In genomic region chr2:28036788-28037187, GRCm38 (mm10) we compare ENCODE assay signal across 32 mouse cellular contexts. TPM values are rescaled to one million over a fixed set of nuclear protein-coding genes. Genes with fewer than 3 reads are reported as not detected.
DNase-seq lines count a peak whose midpoint lies in the region; ATAC-seq and TF ChIP-seq lines count a peak whose summit lies in the region.
"Had no signal": no experiment of that assay in that cellular context is flagged by ENCODE, and none has a peak within 500 bp of the region (broad histone marks: within the 10 kb centered on the region; RNA-seq: fewer than 3 reads in every experiment).

No protein-coding gene starts in this region.

- no peaks in the 10 kb centered on the region for H3K27me3 ChIP-seq in heart, embryonic 10.5 days (ENCODE audit: insufficient read depth, poor library complexity, severe bottlenecking)
- H3K27me3 ChIP-seq in lung, embryonic 15.5 days, result no peaks in the 10 kb centered on the region
- no peaks in the 10 kb centered on the region for H3K27me3 ChIP-seq in hindbrain, postnatal 0 days (ENCODE audit: insufficient read depth, low read length)
- H3K27me3 ChIP-seq: embryonic facial prominence, embryonic 15.5 days; forebrain, embryonic 13.5 days; heart, embryonic 15.5 days; hindbrain, embryonic 12.5 days; limb, embryonic 15.5 days; midbrain, embryonic 15.5 days had no signal

- no peak overlapping the region for H3K4me3 ChIP-seq in heart, embryonic 10.5 days
- no peak overlapping the region for H3K4me3 ChIP-seq in lung, embryonic 15.5 days
- no peak overlapping the region for H3K4me3 ChIP-seq in hindbrain, postnatal 0 days (ENCODE audit: low read length)
- H3K4me3 ChIP-seq: embryonic facial prominence, embryonic 15.5 days; forebrain, embryonic 13.5 days; heart, embryonic 15.5 days; hindbrain, embryonic 12.5 days; limb, embryonic 15.5 days; midbrain, embryonic 10.5 days; midbrain, embryonic 15.5 days; neural tube, embryonic 12.5 days had no signal

- H3K4me2 ChIP-seq in lung, embryonic 15.5 days, result no peak overlapping the region
- H3K4me2 ChIP-seq in hindbrain, postnatal 0 days (ENCODE audit: low read depth, low read length), result no peak overlapping the region
- H3K4me2 ChIP-seq: embryonic facial prominence, embryonic 15.5 days; forebrain, embryonic 13.5 days; heart, embryonic 15.5 days; hindbrain, embryonic 12.5 days; limb, embryonic 15.5 days; lung, embryonic 14.5 days; midbrain, embryonic 15.5 days; neural tube, embryonic 12.5 days had no signal

- TF ChIP-seq CTCF in hindbrain, postnatal 0 days (IDR thresholded peaks at IDR 0.05; ENCODE audit: low read depth), result no peak

- H3K27ac ChIP-seq in heart, embryonic 10.5 days, result 0 out of 2 replicates have a peak overlapping the region, but pooled peaks have one; percentile 10
- no peak overlapping the region for H3K27ac ChIP-seq in lung, embryonic 15.5 days
- no peak overlapping the region for H3K27ac ChIP-seq in hindbrain, postnatal 0 days
- H3K27ac ChIP-seq: embryonic facial prominence, embryonic 15.5 days; heart, embryonic 15.5 days; hindbrain, embryonic 12.5 days; kidney, postnatal 0 days; limb, embryonic 15.5 days; midbrain, embryonic 10.5 days; midbrain, embryonic 15.5 days; neural tube, embryonic 12.5 days; stomach, postnatal 0 days had no signal

- H3K9ac ChIP-seq in lung, embryonic 15.5 days, result no peak overlapping the region
- H3K9ac ChIP-seq in hindbrain, postnatal 0 days (replicated peaks; ENCODE audit: low read length), result no peak overlapping the region
- H3K9ac ChIP-seq: embryonic facial prominence, embryonic 15.5 days; forebrain, embryonic 13.5 days; heart, embryonic 15.5 days; hindbrain, embryonic 12.5 days; limb, embryonic 15.5 days; lung, embryonic 14.5 days; midbrain, embryonic 15.5 days; neural tube, embryonic 12.5 days had no signal

- peaks cover 55% of the 10 kb centered on the region for H3K36me3 ChIP-seq in heart, embryonic 10.5 days
- peaks cover 26% of the 10 kb centered on the region for H3K36me3 ChIP-seq in lung, embryonic 15.5 days
- no peaks in the 10 kb centered on the region for H3K36me3 ChIP-seq in hindbrain, postnatal 0 days (ENCODE audit: insufficient read depth, low read length)
- H3K36me3 ChIP-seq: hindbrain, embryonic 12.5 days; midbrain, embryonic 15.5 days had no signal

- peak; percentile 50 to 56 for DNase-seq in cerebellum, postnatal 14 days
- no peak for DNase-seq in cerebellum, adult 8-10 months
- DNase-seq in heart, embryonic 10.5 days (ENCODE audit: low spot score), result no peak
- no peak for DNase-seq in heart, postnatal 14 days
- no peak for DNase-seq in lung, postnatal 14 days
- peak; percentile 14 for DNase-seq in fat pad, adult 2 months (ENCODE audit: extremely low read depth, low read depth, low spot score)
- no peak for DNase-seq in hindbrain, postnatal 0 days (ENCODE audit: low spot score)
- DNase-seq: heart, postnatal 36 days; right cerebral cortex, postnatal 4 days; thymus, adult 18-20 months; thymus, postnatal 25 days had no signal

- H3K4me1 ChIP-seq in heart, embryonic 10.5 days, result peaks cover 9% of the 10 kb centered on the region
- H3K4me1 ChIP-seq in lung, embryonic 15.5 days, result peaks cover 23% of the 10 kb centered on the region
- H3K4me1 ChIP-seq in hindbrain, postnatal 0 days (ENCODE audit: insufficient read depth, low read length), result peaks cover 22% of the 10 kb centered on the region
- H3K4me1 ChIP-seq: midbrain, embryonic 10.5 days had no signal

- intact Hi-C loops in heart, postnatal 14 days (cut with DNase I), result no loop called here

- 91% methylated on average over 13 of the region's 13 CpGs for WGBS in heart, embryonic 10.5 days
- whole genome bisulfite sequencing in lung, embryonic 15.5 days, result 85% methylated on average over 13 of the region's 13 CpGs
- 67% methylated on average over 13 of the region's 13 CpGs for WGBS in hindbrain, postnatal 0 days

- H3K9me3 ChIP-seq in heart, embryonic 10.5 days, result no peaks in the 10 kb centered on the region
- H3K9me3 ChIP-seq in lung, embryonic 15.5 days, result no peaks in the 10 kb centered on the region
- no peaks in the 10 kb centered on the region for H3K9me3 ChIP-seq in hindbrain, postnatal 0 days (ENCODE audit: low read length)
- H3K9me3 ChIP-seq: embryonic facial prominence, embryonic 15.5 days; forebrain, embryonic 13.5 days; heart, embryonic 15.5 days; hindbrain, embryonic 12.5 days; limb, embryonic 15.5 days; midbrain, embryonic 10.5 days; midbrain, embryonic 15.5 days; neural tube, embryonic 12.5 days had no signal

- ATAC-seq in lung, embryonic 15.5 days (ENCODE audit: borderline replicate concordance, extremely low read depth, low FRiP score, low TSS enrichment), result peak; percentile 16; the same call in 1 of the 2 replicates
- no peak for ATAC-seq in hindbrain, postnatal 0 days
- ATAC-seq: intestine, embryonic 16.5 days; midbrain, embryonic 15.5 days had no signal

RNA-seq across cellular contexts. Expression of gene Fcnb, which starts 47.9 kb away (rescaled TPM):
- not detected in 2 replicates for polyA plus RNA-seq in heart, embryonic 10.5 days (2016; fragmentation: Nextera tagmentation; extraction: Ambion mirVana)
- total RNA-seq in heart, postnatal 14 days (2021), result not detected
- 0.29 and 0.68 TPM in 2 replicates for polyA plus RNA-seq in lung, embryonic 15.5 days (2015; fragmentation: Nextera tagmentation; extraction: Ambion mirVana)
- total RNA-seq in hindbrain, postnatal 0 days (2014; rRNA removed), result not detected in 2 replicates
- polyA plus RNA-seq in hindbrain, postnatal 0 days (2015; fragmentation: Nextera tagmentation; extraction: Ambion mirVana), result not detected in 2 replicates
- total RNA-seq: gastrocnemius, adult 18-20 months; gastrocnemius, postnatal 4 days; heart, adult 8-10 months; heart, postnatal 36 days; layer of hippocampus, adult 8-10 months; layer of hippocampus, postnatal 25 days; left cerebral cortex, adult 8-10 months; left cerebral cortex, postnatal 36 days had no signal
- polyA plus RNA-seq: forebrain, embryonic 13.5 days; frontal cortex, adult 2 months; kidney, postnatal 0 days; lung, embryonic 14.5 days; midbrain, embryonic 10.5 days; midbrain, embryonic 15.5 days had no signal

Comparison
In these comparisons a context has a peak if more than half of its experiments do, and no peak if none do; other contexts are left out.
1. DNase-seq: peak in cerebellum, postnatal 14 days (2 of 2) and fat pad, adult 2 months (single experiment); none in cerebellum, adult 8-10 months (single experiment), heart, embryonic 10.5 days (single experiment), heart, postnatal 14 days (0 of 2), lung, postnatal 14 days (single experiment) and hindbrain, postnatal 0 days (single experiment).